Mouse (Mus musculus) forebrain, embryonic 16.5 days (tissue): ENCODE data around the gene Kcnj12. TPM values are rescaled to one million over a fixed set of nuclear protein-coding genes. Genes with fewer than 3 reads are reported as not detected.

ENCODE experiments used
- ATAC-seq: fragments of 200-750 bp; cut with Nextera tagmentation; 2 replicates; pipeline ENCODE4 v1.8.0; 2017; ENCODE audit warnings: mild to moderate bottlenecking, moderate library complexity
- H3K27ac ChIP-seq: fragments of 300-500 bp; sonication (generic); 2 replicates; pipeline ENCODE4 v1.5.1; 2014; ENCODE audit warnings: low read length, control low read depth
- H3K27me3 ChIP-seq: fragments of 300-500 bp; sonication (generic); replicated peaks from 2 replicates; pipeline ENCODE4 v1.6.1; 2014; ENCODE audit warnings: low read length; ENCODE audit not compliant: control insufficient read depth, insufficient read depth
- H3K36me3 ChIP-seq: fragments of 300-500 bp; sonication (generic); 2 replicates; pipeline ENCODE4 v1.6.1; 2014; ENCODE audit not compliant: control insufficient read depth, insufficient read depth
- H3K4me1 ChIP-seq: fragments of 300-500 bp; sonication (generic); replicated peaks from 2 replicates; pipeline ENCODE4 v1.6.1; 2014; ENCODE audit warnings: low read length; ENCODE audit not compliant: control insufficient read depth, insufficient read depth
- H3K4me2 ChIP-seq: fragments of 300-500 bp; sonication (generic); 2 replicates; pipeline ENCODE4 v1.6.1; 2014; ENCODE audit warnings: mild to moderate bottlenecking, low read length, control low read depth
- H3K4me3 ChIP-seq: fragments of 300-500 bp; sonication (generic); replicated peaks from 2 replicates; pipeline ENCODE4 v1.5.1; 2014; ENCODE audit warnings: mild to moderate bottlenecking, low read length, control low read depth
- H3K9ac ChIP-seq: fragments of 300-500 bp; sonication (generic); replicated peaks from 2 replicates; pipeline ENCODE4 v1.6.1; 2014; ENCODE audit warnings: low read depth, low read length, control low read depth
- H3K9me3 ChIP-seq: fragments of 300-500 bp; sonication (generic); 2 replicates; pipeline ENCODE4 v1.6.1; 2016; ENCODE audit warnings: low read length; ENCODE audit not compliant: control insufficient read depth
- WGBS: fragments of 180-500 bp; shearing (Covaris S2); extraction: QIAGEN DNeasy Blood & Tissue Kit; methylation state at CpG from one replicate; pipeline ENCODE4 v1.1.7; 2014; 5-methylcytosine and 5-hydroxymethylcytosine counted together
- polyA plus RNA-seq: library from polyadenylated mRNA; unstranded; fragments of >200 nt; fragmentation: Nextera tagmentation; extraction: Ambion mirVana; gene quantifications from 2 replicates; pipeline ENCODE4 v1.2.1, GENCODE M21; 2015

Gene Kcnj12
- polyA plus RNA-seq, 1 experiment from 2014 or later: 1.6 TPM

GRCm38 (mm10) chr11:61043055-61043992 lies 21.0 kb downstream of the Kcnj12 start:
- no peak overlapping the region for H3K4me2 ChIP-seq
- no peak overlapping the region for H3K27ac ChIP-seq
- H3K9me3 ChIP-seq: no peaks in the 10 kb centered on the region
- WGBS: 76% methylated on average over 12 of the region's 12 CpGs
- H3K4me1 ChIP-seq: no peaks in the 10 kb centered on the region
- H3K27me3 ChIP-seq: no peaks in the 10 kb centered on the region
- no peak for ATAC-seq
- H3K9ac ChIP-seq: no peak overlapping the region
- H3K36me3 ChIP-seq: no peaks in the 10 kb centered on the region
- no peak overlapping the region for H3K4me3 ChIP-seq

GRCm38 (mm10) chr11:61044741-61045140 lies 22.4 kb downstream of the Kcnj12 start:
- H3K36me3 ChIP-seq: no peaks in the 10 kb centered on the region
- ATAC-seq: no peak
- H3K4me3 ChIP-seq: no peak overlapping the region
- no peak overlapping the region for H3K9ac ChIP-seq
- 79% methylated on average over 5 of the region's 5 CpGs for WGBS
- no peak overlapping the region for H3K4me2 ChIP-seq
- no peak overlapping the region for H3K27ac ChIP-seq
- H3K4me1 ChIP-seq: no peaks in the 10 kb centered on the region
- H3K9me3 ChIP-seq: no peaks in the 10 kb centered on the region
- no peaks in the 10 kb centered on the region for H3K27me3 ChIP-seq

GRCm38 (mm10) chr11:61047441-61047840 lies 25.1 kb downstream of the Kcnj12 start:
- H3K36me3 ChIP-seq: no peaks in the 10 kb centered on the region
- H3K9ac ChIP-seq: no peak overlapping the region
- no peaks in the 10 kb centered on the region for H3K9me3 ChIP-seq
- no peak overlapping the region for H3K4me2 ChIP-seq
- no peaks in the 10 kb centered on the region for H3K4me1 ChIP-seq
- no peaks in the 10 kb centered on the region for H3K27me3 ChIP-seq
- ATAC-seq: no peak
- H3K4me3 ChIP-seq: no peak overlapping the region
- H3K27ac ChIP-seq: no peak overlapping the region
- 77% methylated on average over 5 of the region's 5 CpGs for WGBS

- no peak overlapping the region for H3K27ac ChIP-seq
- H3K4me3 ChIP-seq: no peak overlapping the region
- H3K4me1 ChIP-seq: no peaks in the 10 kb centered on the region
- H3K36me3 ChIP-seq: no peaks in the 10 kb centered on the region
- ATAC-seq: no peak
- no peaks in the 10 kb centered on the region for H3K27me3 ChIP-seq
- no peak overlapping the region for H3K4me2 ChIP-seq
- 58% methylated on average over 8 of the region's 8 CpGs for WGBS
- H3K9me3 ChIP-seq: no peaks in the 10 kb centered on the region
- no peak overlapping the region for H3K9ac ChIP-seq
Measured at GRCm38 (mm10) chr11:61051151-61051550, 28.8 kb downstream of the Kcnj12 start.

- H3K4me1 ChIP-seq: peaks cover 5% of the 10 kb centered on the region
Measured at GRCm38 (mm10) chr11:61056871-61057270, 34.5 kb downstream of the Kcnj12 start.

GRCm38 (mm10) chr11:61059691-61060457 lies 37.5 kb downstream of the Kcnj12 start:
- no peaks in the 10 kb centered on the region for H3K9me3 ChIP-seq
- no peak overlapping the region for H3K27ac ChIP-seq
- no peaks in the 10 kb centered on the region for H3K27me3 ChIP-seq
- H3K4me1 ChIP-seq: peaks cover 5% of the 10 kb centered on the region
- no peak overlapping the region for H3K4me3 ChIP-seq
- H3K4me2 ChIP-seq: no peak overlapping the region
- H3K9ac ChIP-seq: no peak overlapping the region
- H3K36me3 ChIP-seq: no peaks in the 10 kb centered on the region
- no peak for ATAC-seq
- WGBS: 39% methylated on average over 10 of the region's 10 CpGs

More at GRCm38 (mm10) chr11:61056871-61057270, 34.5 kb downstream of the Kcnj12 start:
- Histone ChIP-seq H3K36me3 (no peaks in the 10 kb centered on the region), H3K27ac (no peak overlapping the region), H3K9me3 (no peaks in the 10 kb centered on the region), H3K27me3 (no peaks in the 10 kb centered on the region), H3K4me2 (no peak overlapping the region), H3K4me3 (no peak overlapping the region), H3K9ac (no peak overlapping the region)
- no peak for ATAC-seq
- 74% methylated on average over 5 of the region's 5 CpGs for WGBS

- Histone ChIP-seq H3K36me3 (no peaks in the 10 kb centered on the region), H3K27ac (no peak overlapping the region), H3K4me1 (peaks cover 5% of the 10 kb centered on the region), H3K4me2 (no peak overlapping the region), H3K9me3 (no peaks in the 10 kb centered on the region), H3K27me3 (no peaks in the 10 kb centered on the region), H3K9ac (no peak overlapping the region), H3K4me3 (no peak overlapping the region)
- 90% methylated on average over 4 of the region's 4 CpGs for WGBS
- ATAC-seq: no peak
Measured at GRCm38 (mm10) chr11:61060634-61061033, 38.3 kb downstream of the Kcnj12 start.

GRCm38 (mm10) chr11:61062548-61063461 lies 40.4 kb downstream of the Kcnj12 start:
- 86% methylated on average over 18 of the region's 18 CpGs for WGBS
- no peak for ATAC-seq
- Histone ChIP-seq H3K4me3 (no peak overlapping the region), H3K4me2 (no peak overlapping the region), H3K27ac (no peak overlapping the region), H3K9me3 (no peaks in the 10 kb centered on the region), H3K4me1 (peaks cover 5% of the 10 kb centered on the region), H3K27me3 (no peaks in the 10 kb centered on the region), H3K36me3 (no peaks in the 10 kb centered on the region), H3K9ac (no peak overlapping the region)
